19 mouse cellular contexts compared by ENCODE assay signal in genomic region chr3:128575339-128576129, GRCm38 (mm10).
DNase-seq lines count a peak whose midpoint lies in the region; ATAC-seq and TF ChIP-seq lines count a peak whose summit lies in the region.
"Had no signal": no experiment of that assay in that cellular context is flagged by ENCODE, and none has a peak within 500 bp of the region (broad histone marks: within the 10 kb centered on the region; RNA-seq: fewer than 3 reads in every experiment).

No protein-coding gene starts in this region.

- 67% methylated on average over 2 of the region's 2 CpGs for WGBS in embryonic facial prominence, embryonic 14.5 days
- WGBS in embryonic facial prominence, embryonic 10.5 days = 72% methylated on average over 2 of the region's 2 CpGs
- 76% methylated on average over 2 of the region's 2 CpGs for WGBS in midbrain, embryonic 10.5 days
- WGBS in midbrain, embryonic 15.5 days = 69% methylated on average over 2 of the region's 2 CpGs
- 46% methylated on average over 2 of the region's 2 CpGs for WGBS in hindbrain, postnatal 0 days
- WGBS in thymus, adult 2 months = 71% methylated on average over 2 of the region's 2 CpGs

- no peaks in the 10 kb centered on the region for H3K36me3 ChIP-seq in embryonic facial prominence, embryonic 14.5 days (ENCODE audit: control insufficient read depth, insufficient read depth, low read length)
- H3K36me3 ChIP-seq in embryonic facial prominence, embryonic 10.5 days (replicated peaks) = no peaks in the 10 kb centered on the region
- no peaks in the 10 kb centered on the region for H3K36me3 ChIP-seq in midbrain, embryonic 10.5 days
- no peaks in the 10 kb centered on the region for H3K36me3 ChIP-seq in midbrain, embryonic 15.5 days (replicated peaks)
- H3K36me3 ChIP-seq in hindbrain, postnatal 0 days (ENCODE audit: insufficient read depth, low read length) = no peaks in the 10 kb centered on the region
- no peaks in the 10 kb centered on the region for H3K36me3 ChIP-seq in thymus, adult 2 months (ENCODE audit: control insufficient read depth, insufficient read depth, low read length)

- no peaks in the 10 kb centered on the region for H3K27me3 ChIP-seq in embryonic facial prominence, embryonic 14.5 days (replicated peaks; ENCODE audit: control insufficient read depth, insufficient read depth, low read length)
- H3K27me3 ChIP-seq in embryonic facial prominence, embryonic 10.5 days (replicated peaks; ENCODE audit: low read depth, poor library complexity, severe bottlenecking) = no peaks in the 10 kb centered on the region
- H3K27me3 ChIP-seq in midbrain, embryonic 10.5 days (ENCODE audit: low read depth, poor library complexity, severe bottlenecking) = no peaks in the 10 kb centered on the region
- no peaks in the 10 kb centered on the region for H3K27me3 ChIP-seq in midbrain, embryonic 15.5 days (replicated peaks)
- no peaks in the 10 kb centered on the region for H3K27me3 ChIP-seq in hindbrain, postnatal 0 days (ENCODE audit: insufficient read depth, low read length)
- H3K27me3 ChIP-seq in thymus, adult 2 months (ENCODE audit: control insufficient read depth, insufficient read depth, low read length) = no peaks in the 10 kb centered on the region

- no peak overlapping the region for H3K4me2 ChIP-seq in embryonic facial prominence, embryonic 14.5 days (ENCODE audit: low read depth, low read length)
- no peak overlapping the region for H3K4me2 ChIP-seq in midbrain, embryonic 15.5 days
- H3K4me2 ChIP-seq in hindbrain, postnatal 0 days (ENCODE audit: low read depth, low read length) = no peak overlapping the region
- H3K4me2 ChIP-seq: heart, embryonic 11.5 days; midbrain, embryonic 11.5 days had no signal

- H3K9ac ChIP-seq in embryonic facial prominence, embryonic 14.5 days (ENCODE audit: low read depth, low read length) = no peak overlapping the region
- no peak overlapping the region for H3K9ac ChIP-seq in midbrain, embryonic 15.5 days
- no peak overlapping the region for H3K9ac ChIP-seq in hindbrain, postnatal 0 days (replicated peaks; ENCODE audit: low read length)

- TF ChIP-seq CTCF in hindbrain, postnatal 0 days (IDR thresholded peaks at IDR 0.05; ENCODE audit: low read depth) = no peak
- TF ChIP-seq CTCF in thymus, adult 2 months (IDR thresholded peaks at IDR 0.05; ENCODE audit: borderline replicate concordance, control insufficient read depth, extremely low read depth, insufficient read depth, low read length, poor library complexity) = no peak

- peak; percentile 57 for DNase-seq in embryonic facial prominence, embryonic 14.5 days (ENCODE audit: low spot score)
- DNase-seq in embryonic facial prominence, embryonic 10.5 days (ENCODE audit: low spot score) = no peak
- DNase-seq in midbrain, embryonic 10.5 days (ENCODE audit: low spot score) = peak; percentile 11
- DNase-seq in hindbrain, postnatal 0 days (ENCODE audit: low spot score) = peak; percentile 6
- no peak for DNase-seq in lung, postnatal 36 days
- DNase-seq in thymus, adult 2 months = no peak
- DNase-seq: adrenal gland, postnatal 25 days; cerebellum, adult 2 months; heart, postnatal 10 days; kidney, adult 18-20 months; kidney, postnatal 10 days; lung, adult 18-20 months; lung, postnatal 14 days; right cerebral cortex, adult 18-20 months; spleen, adult 18-20 months; thymus, postnatal 36 days had no signal

- peak; percentile 68; the same call in 1 of the 2 replicates for ATAC-seq in embryonic facial prominence, embryonic 14.5 days (ENCODE audit: low read depth)
- ATAC-seq in midbrain, embryonic 15.5 days (replicated peaks) = no peak
- ATAC-seq in hindbrain, postnatal 0 days = 0 out of 2 replicates have a peak, but pooled peaks have one; percentile 24

- no peak for TF ChIP-seq POLR2A in thymus, adult 2 months (IDR thresholded peaks at IDR 0.05; ENCODE audit: control insufficient read depth, extremely low read depth, insufficient read depth, low read length, poor library complexity)

- no peak overlapping the region for H3K27ac ChIP-seq in embryonic facial prominence, embryonic 14.5 days (replicated peaks; ENCODE audit: low read depth, low read length)
- no peak overlapping the region for H3K27ac ChIP-seq in embryonic facial prominence, embryonic 10.5 days (replicated peaks)
- H3K27ac ChIP-seq in midbrain, embryonic 10.5 days (replicated peaks) = no peak overlapping the region
- H3K27ac ChIP-seq in midbrain, embryonic 15.5 days = no peak overlapping the region
- H3K27ac ChIP-seq in hindbrain, postnatal 0 days = no peak overlapping the region
- H3K27ac ChIP-seq in thymus, adult 2 months (ENCODE audit: control insufficient read depth, insufficient read depth, low read length) = no peak overlapping the region

- H3K4me1 ChIP-seq in embryonic facial prominence, embryonic 14.5 days (ENCODE audit: control insufficient read depth, insufficient read depth, low read length) = no peaks in the 10 kb centered on the region
- H3K4me1 ChIP-seq in embryonic facial prominence, embryonic 10.5 days = no peaks in the 10 kb centered on the region
- no peaks in the 10 kb centered on the region for H3K4me1 ChIP-seq in midbrain, embryonic 10.5 days
- H3K4me1 ChIP-seq in midbrain, embryonic 15.5 days = no peaks in the 10 kb centered on the region
- no peaks in the 10 kb centered on the region for H3K4me1 ChIP-seq in hindbrain, postnatal 0 days (ENCODE audit: insufficient read depth, low read length)
- no peaks in the 10 kb centered on the region for H3K4me1 ChIP-seq in thymus, adult 2 months (replicated peaks; ENCODE audit: control insufficient read depth, insufficient read depth, low read length)

- H3K9me3 ChIP-seq in embryonic facial prominence, embryonic 14.5 days (ENCODE audit: control insufficient read depth, low read length) = no peaks in the 10 kb centered on the region
- no peaks in the 10 kb centered on the region for H3K9me3 ChIP-seq in embryonic facial prominence, embryonic 10.5 days
- no peaks in the 10 kb centered on the region for H3K9me3 ChIP-seq in midbrain, embryonic 10.5 days (replicated peaks)
- H3K9me3 ChIP-seq in midbrain, embryonic 15.5 days = no peaks in the 10 kb centered on the region
- no peaks in the 10 kb centered on the region for H3K9me3 ChIP-seq in hindbrain, postnatal 0 days (ENCODE audit: low read length)

- no peak overlapping the region for H3K4me3 ChIP-seq in embryonic facial prominence, embryonic 14.5 days (ENCODE audit: low read depth, low read length)
- H3K4me3 ChIP-seq in embryonic facial prominence, embryonic 10.5 days = no peak overlapping the region
- H3K4me3 ChIP-seq in midbrain, embryonic 10.5 days = no peak overlapping the region
- no peak overlapping the region for H3K4me3 ChIP-seq in midbrain, embryonic 15.5 days
- H3K4me3 ChIP-seq in hindbrain, postnatal 0 days (ENCODE audit: low read length) = no peak overlapping the region
- H3K4me3 ChIP-seq in thymus, adult 2 months (ENCODE audit: control insufficient read depth, insufficient read depth, low read length) = no peak overlapping the region

Comparison
In these comparisons a context has a peak if more than half of its experiments do, and no peak if none do; other contexts are left out.
1. DNase-seq: peak in embryonic facial prominence, embryonic 14.5 days (single experiment), midbrain, embryonic 10.5 days (single experiment) and hindbrain, postnatal 0 days (single experiment); none in embryonic facial prominence, embryonic 10.5 days (single experiment), lung, postnatal 36 days (single experiment) and thymus, adult 2 months (single experiment).